Mouse (Mus musculus) granulocyte monocyte progenitor cell, adult 5-6 weeks (primary cell): Measurements from ENCODE around the gene Uqcc1. TPM values are rescaled to one million over a fixed set of nuclear protein-coding genes. Genes with fewer than 3 reads are reported as not detected.
"Not testable (repeated sequence)": the region's sequence is repeated elsewhere in the genome, so short reads cannot be mapped to it uniquely, and the experiment has no call there.

Source experiments
- ATAC-seq: replicated peaks from 2 replicates; pipeline ENCODE4 v1.8.0; 2016; ENCODE audit warnings: mild to moderate bottlenecking, moderate TSS enrichment, inconsistent platforms; ENCODE audit not compliant: poor library complexity, severe bottlenecking
- total RNA-seq, 2 experiments: library from RNA; stranded (forward) in 1 of 2; stranded (reverse) in 1 of 2; fragments of 200-712, 200-1000 nt in 1 of 2; fragments of >200 nt in 1 of 2; fragmentation: Nextera tagmentation in 1 of 2; gene quantifications; 2 replicates each; pipeline ENCODE4 v1.2.3; 2014 to 2017

Gene Uqcc1
- total RNA-seq, 2 experiments from 2014 or later, result 39.5 to 66.6 TPM

GRCm38 (mm10) chr2:155939897-155940529, 9.9 kb upstream of the Uqcc1 start:
- ATAC-seq, result peak; percentile 83

GRCm38 (mm10) chr2:155928711-155929345, 1.3 kb downstream of the Uqcc1 start:
- ATAC-seq, result no peak

- ATAC-seq, result not testable (repeated sequence)
Measured at GRCm38 (mm10) chr2:155925213-155925612, 4.9 kb downstream of the Uqcc1 start.

- peak; percentile 46; the same call in 1 of the 2 replicates for ATAC-seq
Measured at GRCm38 (mm10) chr2:155923143-155923542, 7.0 kb downstream of the Uqcc1 start.

GRCm38 (mm10) chr2:155914684-155915083, 15.4 kb downstream of the Uqcc1 start:
- ATAC-seq, result peak; percentile 63

- no peak for ATAC-seq
Measured at GRCm38 (mm10) chr2:155903632-155904008, 26.5 kb downstream of the Uqcc1 start.

- ATAC-seq, result peak; percentile 27; the same call in 1 of the 2 replicates
Measured at GRCm38 (mm10) chr2:155902989-155903631, 27.0 kb downstream of the Uqcc1 start.

GRCm38 (mm10) chr2:155895046-155895735, 34.9 kb downstream of the Uqcc1 start:
- ATAC-seq, result no peak

GRCm38 (mm10) chr2:155894307-155895045, 35.6 kb downstream of the Uqcc1 start:
- ATAC-seq, result no peak

GRCm38 (mm10) chr2:155886776-155887175, 43.3 kb downstream of the Uqcc1 start:
- no peak for ATAC-seq

- ATAC-seq, result no peak
Measured at GRCm38 (mm10) chr2:155885271-155885697, 44.8 kb downstream of the Uqcc1 start.

GRCm38 (mm10) chr2:155882087-155882486, 48.0 kb downstream of the Uqcc1 start:
- ATAC-seq, result no peak

- ATAC-seq, result peak; percentile 98
Measured at GRCm38 (mm10) chr2:155878964-155879876, 50.9 kb downstream of the Uqcc1 start.

GRCm38 (mm10) chr2:155873636-155874035, 56.5 kb downstream of the Uqcc1 start:
- ATAC-seq, result no peak

GRCm38 (mm10) chr2:155872930-155873507, 57.1 kb downstream of the Uqcc1 start:
- no peak for ATAC-seq

- ATAC-seq, result no peak
Measured at GRCm38 (mm10) chr2:155872486-155872885, 57.6 kb downstream of the Uqcc1 start.

- no peak for ATAC-seq
Measured at GRCm38 (mm10) chr2:155869772-155870171, 60.3 kb downstream of the Uqcc1 start.

- no peak for ATAC-seq
Measured at GRCm38 (mm10) chr2:155868320-155868719, 61.8 kb downstream of the Uqcc1 start.
